Mouse (Mus musculus) forebrain, embryonic 14.5 days (tissue): ENCODE measurements around the gene Btnl4. TPM values are rescaled to one million over a fixed set of nuclear protein-coding genes. Genes with fewer than 3 reads are reported as not detected.
A peak's percentile ranks its signal among the peaks of the same experiment; 100 is the strongest.

Experiments
- ATAC-seq: fragments of 200-750 bp; cut with Nextera tagmentation; 2 replicates; pipeline ENCODE4 v1.8.0; 2017; ENCODE audit warnings: mild to moderate bottlenecking, moderate library complexity
- DNase-seq: peaks from one replicate; pipeline ENCODE4 v3.0.0-alpha.2; 2015; ENCODE audit warnings: low spot score
- H3K27ac ChIP-seq: fragments of 300-500 bp; sonication (generic); 2 replicates; pipeline ENCODE4 v1.5.1; 2014; ENCODE audit warnings: low read depth, mild to moderate bottlenecking, control low read depth, low read length, moderate library complexity
- H3K27me3 ChIP-seq: fragments of 300-500 bp; sonication (generic); replicated peaks from 2 replicates; pipeline ENCODE4 v1.6.1; 2014; ENCODE audit warnings: low read length, control low read depth, mixed read lengths; ENCODE audit not compliant: control insufficient read depth, insufficient read depth
- H3K36me3 ChIP-seq: fragments of 300-500 bp; sonication (generic); 2 replicates; pipeline ENCODE4 v1.6.1; 2014; ENCODE audit warnings: low read length, control low read depth; ENCODE audit not compliant: control insufficient read depth, insufficient read depth
- H3K4me1 ChIP-seq: fragments of 300-500 bp; sonication (generic); 2 replicates; pipeline ENCODE4 v1.6.1; 2014; ENCODE audit warnings: antibody characterized with exemption, low read length, control low read depth; ENCODE audit not compliant: control insufficient read depth, insufficient read depth
- H3K4me2 ChIP-seq: fragments of 300-500 bp; sonication (generic); 2 replicates; pipeline ENCODE4 v1.6.1; 2014; ENCODE audit warnings: mild to moderate bottlenecking, control low read depth, low read length
- H3K4me3 ChIP-seq: fragments of 300-500 bp; sonication (generic); 2 replicates; pipeline ENCODE4 v1.5.1; 2014; ENCODE audit warnings: low read depth, low read length, control low read depth
- H3K9ac ChIP-seq: fragments of 300-500 bp; sonication (generic); 2 replicates; pipeline ENCODE4 v1.6.1; 2014; ENCODE audit warnings: mild to moderate bottlenecking, low read length, control low read depth, moderate library complexity
- H3K9me3 ChIP-seq: fragments of 300-500 bp; sonication (generic); replicated peaks from 2 replicates; pipeline ENCODE4 v1.6.1; 2016; ENCODE audit warnings: low read length, control low read depth, mixed read lengths; ENCODE audit not compliant: control insufficient read depth
- WGBS: fragments of 180-500 bp; shearing (Covaris S2); extraction: QIAGEN DNeasy Blood & Tissue Kit; methylation state at CpG from one replicate; pipeline ENCODE4 v1.1.7; 2014; 5-methylcytosine and 5-hydroxymethylcytosine counted together
- polyA plus RNA-seq: library from polyadenylated mRNA; unstranded; fragments of >200 nt; fragmentation: Nextera tagmentation; extraction: Ambion mirVana; gene quantifications from 2 replicates; pipeline ENCODE4 v1.2.1, GENCODE M21; 2014

The Btnl4 gene
- polyA plus RNA-seq, 1 experiment from 2014 or later = not detected

GRCm38 (mm10) chr17:34448473-34449041 is 28.6 kb downstream of the Btnl4 start:
- Histone ChIP-seq H3K9ac (no peak overlapping the region), H3K4me3 (no peak overlapping the region), H3K36me3 (no peaks in the 10 kb centered on the region), H3K27me3 (no peaks in the 10 kb centered on the region), H3K27ac (no peak overlapping the region), H3K4me1 (no peaks in the 10 kb centered on the region), H3K4me2 (no peak overlapping the region), H3K9me3 (no peaks in the 10 kb centered on the region)
- ATAC-seq (no peak), DNase-seq (no peak)
- WGBS = 79% methylated on average over 6 of the region's 6 CpGs

- WGBS = 91% methylated on average over 7 of the region's 7 CpGs
- H3K4me3 ChIP-seq = no peak overlapping the region
- H3K27ac ChIP-seq = no peak overlapping the region
- H3K9ac ChIP-seq = no peak overlapping the region
- H3K36me3 ChIP-seq = no peaks in the 10 kb centered on the region
- ATAC-seq = no peak
- H3K4me2 ChIP-seq = no peak overlapping the region
- no peaks in the 10 kb centered on the region for H3K27me3 ChIP-seq
- DNase-seq = no peak
- no peaks in the 10 kb centered on the region for H3K4me1 ChIP-seq
- no peaks in the 10 kb centered on the region for H3K9me3 ChIP-seq
Measured at GRCm38 (mm10) chr17:34441990-34442389, 35.1 kb downstream of the Btnl4 start.

- peak; percentile 74 for DNase-seq
- 59% methylated on average over 3 of the region's 3 CpGs for WGBS
- Histone ChIP-seq H3K9me3 (no peaks in the 10 kb centered on the region), H3K4me2 (no peak overlapping the region), H3K27ac (no peak overlapping the region), H3K4me3 (no peak overlapping the region), H3K9ac (no peak overlapping the region), H3K27me3 (no peaks in the 10 kb centered on the region), H3K36me3 (no peaks in the 10 kb centered on the region), H3K4me1 (no peaks in the 10 kb centered on the region)
- no peak for ATAC-seq
Measured at GRCm38 (mm10) chr17:34439795-34440194, 37.3 kb downstream of the Btnl4 start.

GRCm38 (mm10) chr17:34438588-34438987 is 38.5 kb downstream of the Btnl4 start:
- Histone ChIP-seq H3K4me1 (no peaks in the 10 kb centered on the region), H3K4me2 (no peak overlapping the region), H3K4me3 (no peak overlapping the region), H3K36me3 (no peaks in the 10 kb centered on the region), H3K27ac (no peak overlapping the region), H3K27me3 (no peaks in the 10 kb centered on the region), H3K9ac (no peak overlapping the region), H3K9me3 (no peaks in the 10 kb centered on the region)
- WGBS = 57% methylated on average over 1 of the region's 1 CpGs
- DNase-seq (no peak), ATAC-seq (no peak)

- Histone ChIP-seq H3K36me3 (no peaks in the 10 kb centered on the region), H3K9ac (no peak overlapping the region), H3K27me3 (no peaks in the 10 kb centered on the region), H3K27ac (no peak overlapping the region), H3K4me2 (no peak overlapping the region), H3K9me3 (no peaks in the 10 kb centered on the region), H3K4me3 (no peak overlapping the region), H3K4me1 (no peaks in the 10 kb centered on the region)
- 73% methylated on average over 7 of the region's 7 CpGs for WGBS
- no peak for DNase-seq
- ATAC-seq = no peak
Measured at GRCm38 (mm10) chr17:34437606-34438005, 39.5 kb downstream of the Btnl4 start.

GRCm38 (mm10) chr17:34437120-34437519 is 40.0 kb downstream of the Btnl4 start:
- Histone ChIP-seq H3K27me3 (no peaks in the 10 kb centered on the region), H3K4me1 (no peaks in the 10 kb centered on the region), H3K36me3 (no peaks in the 10 kb centered on the region), H3K27ac (no peak overlapping the region), H3K4me3 (no peak overlapping the region), H3K4me2 (no peak overlapping the region), H3K9ac (no peak overlapping the region), H3K9me3 (no peaks in the 10 kb centered on the region)
- DNase-seq (no peak), ATAC-seq (no peak)
- 76% methylated on average over 4 of the region's 4 CpGs for WGBS

- H3K4me2 ChIP-seq = no peak overlapping the region
- ATAC-seq = no peak
- H3K4me3 ChIP-seq = no peak overlapping the region
- no peaks in the 10 kb centered on the region for H3K27me3 ChIP-seq
- no peak overlapping the region for H3K9ac ChIP-seq
- H3K36me3 ChIP-seq = no peaks in the 10 kb centered on the region
- H3K9me3 ChIP-seq = no peaks in the 10 kb centered on the region
- no peak overlapping the region for H3K27ac ChIP-seq
- H3K4me1 ChIP-seq = no peaks in the 10 kb centered on the region
- no peak for DNase-seq
Measured at GRCm38 (mm10) chr17:34427597-34427996, 49.5 kb downstream of the Btnl4 start.

GRCm38 (mm10) chr17:34420014-34420413 is 57.1 kb downstream of the Btnl4 start:
- H3K27me3 ChIP-seq = no peaks in the 10 kb centered on the region
- ATAC-seq = no peak
- 72% methylated on average over 7 of the region's 7 CpGs for WGBS
- H3K9ac ChIP-seq = no peak overlapping the region
- H3K4me2 ChIP-seq = no peak overlapping the region
- no peaks in the 10 kb centered on the region for H3K4me1 ChIP-seq
- H3K9me3 ChIP-seq = no peaks in the 10 kb centered on the region
- no peaks in the 10 kb centered on the region for H3K36me3 ChIP-seq
- no peak for DNase-seq
- no peak overlapping the region for H3K4me3 ChIP-seq
- no peak overlapping the region for H3K27ac ChIP-seq
